9 mouse cellular contexts compared by ENCODE assay signal in the genomic region with DNA sequence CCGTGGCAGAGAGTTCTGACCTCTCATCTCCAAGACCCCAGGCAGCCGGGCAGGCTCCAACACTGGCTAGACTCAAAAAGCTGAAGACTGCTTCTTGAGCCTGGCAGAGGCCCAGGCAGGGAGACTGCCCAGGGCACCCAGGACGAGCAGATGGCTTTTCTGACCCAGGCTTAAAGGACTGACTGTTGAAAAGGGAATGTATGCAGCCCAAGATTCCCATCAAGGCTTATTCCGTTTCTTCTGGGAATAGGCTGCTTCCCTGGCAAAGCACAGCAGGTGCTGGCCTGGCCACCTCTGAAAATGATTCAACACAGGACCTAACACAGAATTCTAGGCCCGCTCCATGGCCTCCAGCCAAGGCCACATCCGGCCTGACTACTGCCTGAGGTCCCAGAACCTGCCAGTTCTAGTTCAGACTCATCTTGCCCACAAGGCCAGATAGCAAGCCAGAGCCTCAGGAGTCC. TPM values are rescaled to one million over a fixed set of nuclear protein-coding genes. Genes with fewer than 3 reads are reported as not detected.
A peak's percentile ranks its signal among the peaks of the same experiment; 100 is the strongest.
DNase-seq lines count a peak whose midpoint lies in the region; ATAC-seq lines count a peak whose summit lies in the region.
"Had no signal": no experiment of that assay in that cellular context is flagged by ENCODE, and none has a peak within 500 bp of the region (broad histone marks: within the 10 kb centered on the region; RNA-seq: fewer than 3 reads in every experiment).

No protein-coding gene starts in this region.

- H3K4me3 ChIP-seq in liver, embryonic 13.5 days (replicated peaks): no peak overlapping the region

- H3K4me1 ChIP-seq in liver, embryonic 13.5 days (replicated peaks): peaks cover 87% of the 10 kb centered on the region

- H3K27me3 ChIP-seq in liver, embryonic 13.5 days: peaks cover 41% of the 10 kb centered on the region

- DNase-seq in liver, embryonic 13.5 days: no peak
- DNase-seq in liver: no peak
- peak; percentile 93 for DNase-seq in adrenal gland, adult 2 months
- peak; percentile 83 to 85 for DNase-seq in cerebellum, postnatal 25 days
- peak; percentile 66 to 77 for DNase-seq in kidney, postnatal 25 days

- no peaks in the 10 kb centered on the region for H3K9me3 ChIP-seq in liver, embryonic 13.5 days (replicated peaks)

- no peak overlapping the region for H3K4me2 ChIP-seq in liver, embryonic 13.5 days

- H3K9ac ChIP-seq in liver, embryonic 13.5 days: peak overlapping the region; percentile 26; the same call in 1 of the 2 replicates

- WGBS in liver, embryonic 13.5 days (ENCODE audit: insufficient replicate concordance): 82% methylated on average over 6 of the region's 6 CpGs

- no peak for ATAC-seq in liver, embryonic 13.5 days (ENCODE audit: low read depth)
- no peak for ATAC-seq in megakaryocyte-erythroid progenitor cell, adult 5-6 weeks (replicated peaks; ENCODE audit: low FRiP score, low TSS enrichment, poor library complexity, severe bottlenecking)
- no peak for ATAC-seq in granulocyte monocyte progenitor cell, adult 5-6 weeks (replicated peaks; ENCODE audit: poor library complexity, severe bottlenecking)

- H3K36me3 ChIP-seq in liver, embryonic 13.5 days: peaks cover 62% of the 10 kb centered on the region

- H3K27ac ChIP-seq in liver, embryonic 13.5 days: peak overlapping the region; percentile 94

RNA-seq across cellular contexts. Expression of a gene that starts 1.7 kb away (rescaled TPM):
- 1.5 and 1.8 TPM in 2 replicates for polyA plus RNA-seq in liver, embryonic 13.5 days (2015; fragmentation: Nextera tagmentation; extraction: Ambion mirVana)
- total RNA-seq in adrenal gland, adult 2 months (2021): 1 to 10 TPM; 3.0 to 5.8 TPM
- 12.0 and 15.2 TPM in 2 replicates for polyA plus RNA-seq in adrenal gland, adult 2 months (2012; rRNA removed)
- total RNA-seq in megakaryocyte-erythroid progenitor cell, adult 5-6 weeks (2014; fragmentation: Nextera tagmentation): 2.3 TPM in 1 of 2 replicates, not detected in the other
- total RNA-seq in megakaryocyte-erythroid progenitor cell, adult 5-6 weeks (2017): not detected in 2 replicates
- 1.5 TPM in 1 of 2 replicates, not detected in the other for total RNA-seq in granulocyte monocyte progenitor cell, adult 5-6 weeks (2014; fragmentation: Nextera tagmentation)
- total RNA-seq in granulocyte monocyte progenitor cell, adult 5-6 weeks (2017): not detected in 2 replicates
- polyA plus RNA-seq: neural tube, embryonic 11.5 days had no signal

RNA-seq across cellular contexts. Expression of a gene that starts 7.2 kb away (rescaled TPM):
- 0.61 TPM in 1 of 2 replicates, not detected in the other for polyA plus RNA-seq in liver, embryonic 13.5 days (2015; fragmentation: Nextera tagmentation; extraction: Ambion mirVana)
- 1 to 10 TPM; 2.9 to 6.9 TPM for total RNA-seq in adrenal gland, adult 2 months (2021)
- not detected in 2 replicates for polyA plus RNA-seq in adrenal gland, adult 2 months (2012; rRNA removed)
- not detected in 2 replicates for total RNA-seq in megakaryocyte-erythroid progenitor cell, adult 5-6 weeks (2014; fragmentation: Nextera tagmentation)
- 32.8 TPM in 1 of 2 replicates, not detected in the other for total RNA-seq in megakaryocyte-erythroid progenitor cell, adult 5-6 weeks (2017)
- total RNA-seq in granulocyte monocyte progenitor cell, adult 5-6 weeks (2014; fragmentation: Nextera tagmentation): not detected in 2 replicates
- 38.0 and 63.2 TPM in 2 replicates for total RNA-seq in granulocyte monocyte progenitor cell, adult 5-6 weeks (2017)
- polyA plus RNA-seq: neural tube, embryonic 11.5 days had no signal

RNA-seq across cellular contexts. Expression of a gene that starts 12.5 kb away (rescaled TPM):
- polyA plus RNA-seq in liver, embryonic 13.5 days (2015; fragmentation: Nextera tagmentation; extraction: Ambion mirVana): 297 and 306 TPM in 2 replicates
- total RNA-seq in adrenal gland, adult 2 months (2021): 1,000 to 10,000 TPM in 1 of 2 experiments, 100 to 1,000 TPM in 1; 904 to 1,338 TPM
- polyA plus RNA-seq in adrenal gland, adult 2 months (2012; rRNA removed): 889 and 996 TPM in 2 replicates
- 129 and 174 TPM in 2 replicates for total RNA-seq in megakaryocyte-erythroid progenitor cell, adult 5-6 weeks (2014; fragmentation: Nextera tagmentation)
- total RNA-seq in megakaryocyte-erythroid progenitor cell, adult 5-6 weeks (2017): 136 and 174 TPM in 2 replicates
- 152 and 191 TPM in 2 replicates for total RNA-seq in granulocyte monocyte progenitor cell, adult 5-6 weeks (2014; fragmentation: Nextera tagmentation)
- total RNA-seq in granulocyte monocyte progenitor cell, adult 5-6 weeks (2017): 128 and 144 TPM in 2 replicates

RNA-seq across cellular contexts. Expression of a gene that starts 59.4 kb away (rescaled TPM):
- not detected in 2 replicates for polyA plus RNA-seq in liver, embryonic 13.5 days (2015; fragmentation: Nextera tagmentation; extraction: Ambion mirVana)
- not detected for total RNA-seq in adrenal gland, adult 2 months (2021)
- polyA plus RNA-seq in adrenal gland, adult 2 months (2012; rRNA removed): 0.16 and 0.20 TPM in 2 replicates
- total RNA-seq in megakaryocyte-erythroid progenitor cell, adult 5-6 weeks (2014; fragmentation: Nextera tagmentation): 2.0 TPM in 1 of 2 replicates, not detected in the other
- total RNA-seq in megakaryocyte-erythroid progenitor cell, adult 5-6 weeks (2017): not detected in 2 replicates
- not detected in 2 replicates for total RNA-seq in granulocyte monocyte progenitor cell, adult 5-6 weeks (2014; fragmentation: Nextera tagmentation)
- total RNA-seq in granulocyte monocyte progenitor cell, adult 5-6 weeks (2017): not detected in 2 replicates
- total RNA-seq: left cerebral cortex, postnatal 36 days had no signal
- polyA plus RNA-seq: neural tube, embryonic 11.5 days had no signal

Comparison
In these comparisons a context has a peak if more than half of its experiments do, and no peak if none do; other contexts are left out.
1. DNase-seq: peak in adrenal gland, adult 2 months (single experiment), cerebellum, postnatal 25 days (2 of 2) and kidney, postnatal 25 days (2 of 2); none in liver, embryonic 13.5 days (single experiment) and liver (single experiment).
2. RNA of a gene that starts 12.5 kb away (total RNA-seq): 904 to 1,338 TPM in adrenal gland, adult 2 months; 129 to 174 TPM in megakaryocyte-erythroid progenitor cell, adult 5-6 weeks and 128 to 191 TPM in granulocyte monocyte progenitor cell, adult 5-6 weeks; every median in the first group is over 4 times any median in the second.